Mouse (Mus musculus) granulocyte monocyte progenitor cell, adult 5-6 weeks (primary cell): ENCODE data around the gene Strip1. TPM values are rescaled to one million over a fixed set of nuclear protein-coding genes. Genes with fewer than 3 reads are reported as not detected.

Source experiments
- ATAC-seq: replicated peaks from 2 replicates; pipeline ENCODE4 v1.8.0; 2016; ENCODE audit warnings: mild to moderate bottlenecking, moderate TSS enrichment, inconsistent platforms; ENCODE audit not compliant: poor library complexity, severe bottlenecking
- total RNA-seq, 2 experiments: library from RNA; stranded (forward) in 1 of 2; stranded (reverse) in 1 of 2; fragments of 200-712, 200-1000 nt in 1 of 2; fragments of >200 nt in 1 of 2; fragmentation: Nextera tagmentation in 1 of 2; gene quantifications; 2 replicates each; pipeline ENCODE4 v1.2.3; 2014 to 2017

The Strip1 gene
- total RNA-seq, 2 experiments from 2014 or later = 18.6 to 21.9 TPM

DNA sequence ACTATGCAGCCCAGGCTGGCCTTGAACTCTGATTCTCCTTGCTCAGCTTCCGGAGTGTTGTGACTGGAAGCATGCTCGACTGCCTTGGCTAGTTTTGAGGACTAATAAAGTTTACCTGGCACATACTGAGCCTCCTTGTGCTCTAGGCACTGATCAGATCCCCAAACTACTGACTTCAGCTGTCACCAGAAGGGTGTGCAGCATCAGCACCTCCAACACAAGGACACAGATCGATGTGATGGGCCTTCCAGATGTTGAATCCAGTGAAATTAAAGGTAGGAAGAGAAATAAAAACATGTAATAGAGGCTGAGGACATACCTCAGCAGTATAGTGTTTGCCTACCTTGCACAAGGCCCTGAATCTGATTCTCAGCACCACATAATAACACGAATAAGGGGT lies 2.1 kb downstream of the Strip1 start:
- no peak for ATAC-seq

- no peak for ATAC-seq
Observed at GRCm38 (mm10) chr3:107628551-107628950, 2.9 kb downstream of the Strip1 start.

DNA sequence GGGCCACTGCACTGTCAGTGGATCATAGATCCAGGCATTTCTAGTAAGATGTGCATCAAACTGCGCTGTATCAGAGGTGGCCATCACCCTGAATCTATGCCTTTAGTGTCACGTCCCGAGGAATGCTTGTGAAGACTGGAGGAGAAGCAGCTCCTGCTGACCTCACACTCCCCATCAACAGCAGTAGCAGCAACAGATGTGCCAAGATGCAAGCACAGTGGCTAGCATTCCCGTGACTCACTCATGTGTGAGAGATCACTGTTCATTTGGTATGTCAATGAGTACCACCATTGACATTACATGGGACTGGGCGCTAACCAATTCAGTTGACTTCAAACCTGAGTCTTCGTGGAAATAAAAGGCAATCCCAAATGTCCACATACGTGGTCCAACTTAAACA lies 3.9 kb downstream of the Strip1 start:
- ATAC-seq = no peak

- no peak for ATAC-seq
Observed at GRCm38 (mm10) chr3:107626751-107627150, 4.7 kb downstream of the Strip1 start.

DNA sequence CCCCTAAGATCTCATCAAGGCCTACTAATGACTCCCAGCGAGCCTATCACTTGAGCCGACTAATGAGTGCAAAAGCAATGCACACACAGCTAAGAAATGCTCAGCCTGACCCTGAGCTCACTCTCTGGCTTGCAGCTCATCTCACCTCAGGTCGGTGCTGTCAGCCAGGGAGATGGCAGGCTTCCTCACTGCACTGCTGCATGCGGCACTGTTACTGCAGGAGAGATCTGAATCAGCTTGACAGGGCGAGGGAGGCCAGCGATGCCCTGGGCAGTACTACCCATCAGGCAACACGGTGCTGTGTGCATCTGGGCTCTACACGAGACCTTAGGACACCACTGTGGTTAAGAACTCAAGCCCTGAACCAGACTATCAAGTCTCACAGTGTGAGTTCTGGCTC lies 6.0 kb downstream of the Strip1 start:
- no peak; the same call in 1 of the 2 replicates for ATAC-seq

DNA sequence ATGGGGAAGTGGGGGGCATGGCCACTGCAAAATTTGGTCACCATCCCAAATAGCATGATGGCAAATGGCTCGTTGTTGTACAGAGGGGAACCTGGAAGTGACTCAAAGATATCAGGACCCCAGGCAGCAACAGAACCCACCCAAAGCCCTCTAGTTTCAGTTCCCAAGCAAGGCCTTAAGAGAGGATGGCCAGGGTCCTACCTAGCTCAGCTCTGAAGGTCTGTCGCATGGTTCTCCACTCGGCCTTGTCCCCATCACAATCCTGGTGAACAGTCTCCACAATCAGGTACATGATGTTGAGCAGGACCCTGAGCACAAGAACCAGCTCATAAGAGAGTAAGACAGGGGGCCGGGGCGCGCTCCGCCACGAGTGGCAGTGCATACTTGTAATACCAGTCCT lies 7.1 kb downstream of the Strip1 start:
- no peak for ATAC-seq

- ATAC-seq = no peak
Observed at GRCm38 (mm10) chr3:107622537-107622936, 9.0 kb downstream of the Strip1 start.

GRCm38 (mm10) chr3:107621286-107622075 lies 10.0 kb downstream of the Strip1 start:
- ATAC-seq = no peak

DNA sequence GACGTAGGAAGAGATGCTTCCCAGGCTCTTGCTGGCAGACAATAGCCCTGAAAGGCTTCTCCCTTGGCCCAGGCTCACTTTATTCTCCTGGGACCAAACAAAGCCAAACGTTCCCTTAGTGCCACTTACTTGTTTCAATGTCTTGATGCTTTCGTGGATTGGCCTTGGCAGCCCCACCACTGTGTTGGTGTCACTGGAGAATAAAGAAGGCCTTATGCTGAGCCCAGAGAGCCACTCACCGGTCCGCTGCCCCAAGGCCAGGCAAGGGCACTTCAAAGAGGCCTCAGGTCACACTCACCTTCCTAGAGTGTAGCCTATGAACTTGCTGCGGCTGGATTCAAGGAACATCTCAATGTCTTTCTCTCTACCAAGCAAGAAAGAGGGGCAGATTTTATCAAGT lies 11.6 kb downstream of the Strip1 start:
- ATAC-seq = no peak

GRCm38 (mm10) chr3:107617800-107618199 lies 13.7 kb downstream of the Strip1 start:
- ATAC-seq = no peak

GRCm38 (mm10) chr3:107612902-107613525 lies 18.5 kb downstream of the Strip1 start:
- ATAC-seq = peak; percentile 87

- ATAC-seq = no peak
Observed at GRCm38 (mm10) chr3:107611394-107611793, 20.1 kb downstream of the Strip1 start.

GRCm38 (mm10) chr3:107609376-107609775 lies 22.1 kb downstream of the Strip1 start:
- ATAC-seq = no peak

- ATAC-seq = no peak
Observed at GRCm38 (mm10) chr3:107608808-107609207, 22.7 kb downstream of the Strip1 start.

- no peak for ATAC-seq
Observed at GRCm38 (mm10) chr3:107607221-107607620, 24.3 kb downstream of the Strip1 start.

GRCm38 (mm10) chr3:107605304-107605703 lies 26.2 kb downstream of the Strip1 start:
- ATAC-seq = peak; percentile 77

DNA sequence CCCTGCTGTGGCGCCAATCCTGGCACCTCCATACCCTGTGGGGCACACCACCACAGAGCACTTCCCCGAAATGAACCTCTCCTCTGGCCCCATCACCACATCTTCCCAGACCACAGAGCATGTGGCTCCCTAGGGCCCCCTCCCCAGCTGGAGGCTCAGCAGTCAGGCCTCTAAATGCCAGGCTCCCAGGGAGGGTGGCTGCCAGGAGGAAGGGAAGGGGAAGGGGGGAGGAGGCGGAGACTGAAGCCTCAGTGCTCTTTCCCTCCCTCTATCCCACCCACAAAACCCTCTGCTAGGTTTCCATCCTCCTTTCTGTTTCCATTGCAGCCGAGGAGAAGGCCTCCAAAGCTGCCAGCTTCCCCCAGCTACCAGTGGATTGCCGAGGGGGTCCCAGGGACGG lies 31.4 kb downstream of the Strip1 start:
- no peak for ATAC-seq

GRCm38 (mm10) chr3:107597586-107598389 lies 33.7 kb downstream of the Strip1 start:
- ATAC-seq = no peak

DNA sequence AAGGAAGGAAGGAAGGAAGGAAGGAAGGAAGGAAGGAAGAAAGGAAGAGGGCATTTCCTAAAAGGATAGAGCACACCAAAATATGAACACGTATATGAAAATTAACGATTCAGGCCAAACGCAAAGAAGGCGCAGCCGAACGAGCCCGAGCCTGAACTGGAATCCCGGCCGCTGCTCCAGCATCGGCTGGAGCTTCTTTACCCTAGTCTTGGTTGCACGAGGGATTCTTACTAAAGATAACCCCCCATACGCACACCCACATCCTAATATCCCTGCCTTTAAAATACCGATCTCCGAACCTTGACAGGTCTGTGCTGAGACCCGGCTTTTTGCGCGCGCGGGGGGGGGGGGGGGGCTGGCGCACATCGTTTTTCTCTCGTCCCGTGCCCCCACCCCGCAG lies 34.4 kb downstream of the Strip1 start:
- ATAC-seq = no peak

- 0 out of 2 replicates have a peak, but pooled peaks have one; percentile 9 for ATAC-seq
Observed at GRCm38 (mm10) chr3:107596559-107596958, 34.9 kb downstream of the Strip1 start.

- ATAC-seq = no peak; the same call in 1 of the 2 replicates
Observed at GRCm38 (mm10) chr3:107595938-107596461, 35.5 kb downstream of the Strip1 start.
